Mouse (Mus musculus): ENCODE data around the gene Zc3h14. TPM values are rescaled to one million over a fixed set of nuclear protein-coding genes. Genes with fewer than 3 reads are reported as not detected.

Zc3h14 gene
- polyA plus RNA-seq (2012; rRNA removed): 50.5 and 56.5 TPM in 2 replicates

- no peak for DNase-seq (ENCODE audit: low read depth)
Measured at GRCm38 (mm10) chr12:98746746-98747379, at the start of gene Zc3h14. TSS of gene Zc3h14 (plus strand) at chr12:98746964.

GRCm38 (mm10) chr12:98697202-98697601, 49.6 kb upstream of the Zc3h14 start:
- DNase-seq (ENCODE audit: low read depth): no peak

GRCm38 (mm10) chr12:98701564-98701963, 45.2 kb upstream of the Zc3h14 start:
- DNase-seq (ENCODE audit: low read depth): no peak

- DNase-seq (ENCODE audit: low read depth): no peak
Measured at GRCm38 (mm10) chr12:98703554-98703953, 43.2 kb upstream of the Zc3h14 start.

- no peak for DNase-seq (ENCODE audit: low read depth)
Measured at GRCm38 (mm10) chr12:98703961-98704360, 42.8 kb upstream of the Zc3h14 start.

- no peak for DNase-seq (ENCODE audit: low read depth)
Measured at GRCm38 (mm10) chr12:98712819-98713218, 33.9 kb upstream of the Zc3h14 start.

- peak; percentile 45 for DNase-seq (ENCODE audit: low read depth)
Measured at GRCm38 (mm10) chr12:98713621-98714103, 33.1 kb upstream of the Zc3h14 start.

GRCm38 (mm10) chr12:98714757-98715156, 32.0 kb upstream of the Zc3h14 start:
- DNase-seq (ENCODE audit: low read depth): no peak

- DNase-seq (ENCODE audit: low read depth): no peak
Measured at GRCm38 (mm10) chr12:98716142-98716541, 30.6 kb upstream of the Zc3h14 start.

- no peak for DNase-seq (ENCODE audit: low read depth)
Measured at GRCm38 (mm10) chr12:98720628-98721027, 26.1 kb upstream of the Zc3h14 start.

GRCm38 (mm10) chr12:98721030-98721429, 25.7 kb upstream of the Zc3h14 start:
- DNase-seq (ENCODE audit: low read depth): no peak

GRCm38 (mm10) chr12:98724224-98724623, 22.5 kb upstream of the Zc3h14 start:
- DNase-seq (ENCODE audit: low read depth): no peak

- DNase-seq (ENCODE audit: low read depth): no peak
Measured at GRCm38 (mm10) chr12:98724976-98725375, 21.8 kb upstream of the Zc3h14 start.

- DNase-seq (ENCODE audit: low read depth): no peak
Measured at GRCm38 (mm10) chr12:98726078-98726477, 20.7 kb upstream of the Zc3h14 start.

GRCm38 (mm10) chr12:98727186-98727585, 19.6 kb upstream of the Zc3h14 start:
- no peak for DNase-seq (ENCODE audit: low read depth)

- DNase-seq (ENCODE audit: low read depth): no peak
Measured at GRCm38 (mm10) chr12:98730682-98731081, 16.1 kb upstream of the Zc3h14 start.

GRCm38 (mm10) chr12:98733165-98733564, 13.6 kb upstream of the Zc3h14 start:
- DNase-seq (ENCODE audit: low read depth): no peak

- DNase-seq (ENCODE audit: low read depth): no peak
Measured at GRCm38 (mm10) chr12:98733776-98734175, 13.0 kb upstream of the Zc3h14 start.

- DNase-seq (ENCODE audit: low read depth): no peak
Measured at GRCm38 (mm10) chr12:98734246-98734879, 12.4 kb upstream of the Zc3h14 start.

- no peak for DNase-seq (ENCODE audit: low read depth)
Measured at GRCm38 (mm10) chr12:98734880-98735801, 11.6 kb upstream of the Zc3h14 start.

GRCm38 (mm10) chr12:98736951-98737800, 9.6 kb upstream of the Zc3h14 start, which contains the start of gene Ptpn21:
TSS of gene Ptpn21 (minus strand) at chr12:98737405.
- no peak for DNase-seq (ENCODE audit: low read depth)
